Mouse (Mus musculus) embryonic facial prominence, embryonic 14.5 days (tissue): ENCODE measurements at regions not wholly inside any gene's neighbourhood (a gene's known extent, or its start where the extent isn't known, plus 50 kb on each side); places are given as distances from the start of the nearest gene placed in this dataset.

Experiments
- ATAC-seq: fragments of 200-750 bp; cut with Nextera tagmentation; 2 replicates; pipeline ENCODE4 v1.8.0; 2017; ENCODE audit warnings: low read depth, moderate number of reproducible peaks, moderate TSS enrichment
- DNase-seq: peaks from one replicate; pipeline ENCODE4 v3.0.0-alpha.2; 2015; ENCODE audit warnings: low spot score
- H3K27ac ChIP-seq: fragments of 300-500 bp; sonication (generic); replicated peaks from 2 replicates; pipeline ENCODE4 v1.5.1; 2014; ENCODE audit warnings: low read depth, mild to moderate bottlenecking, low read length, moderate library complexity
- H3K27me3 ChIP-seq: fragments of 300-500 bp; sonication (generic); replicated peaks from 2 replicates; pipeline ENCODE4 v1.6.1; 2014; ENCODE audit warnings: low read length; ENCODE audit not compliant: control insufficient read depth, insufficient read depth
- H3K36me3 ChIP-seq: fragments of 300-500 bp; sonication (generic); 2 replicates; pipeline ENCODE4 v1.6.1; 2014; ENCODE audit warnings: low read length, mixed read lengths; ENCODE audit not compliant: control insufficient read depth, insufficient read depth
- H3K4me1 ChIP-seq: fragments of 300-500 bp; sonication (generic); 2 replicates; pipeline ENCODE4 v1.6.1; 2014; ENCODE audit warnings: antibody characterized with exemption, low read length; ENCODE audit not compliant: control insufficient read depth, insufficient read depth
- H3K4me2 ChIP-seq: fragments of 300-500 bp; sonication (generic); 2 replicates; pipeline ENCODE4 v1.6.1; 2014; ENCODE audit warnings: low read depth, mild to moderate bottlenecking, low read length, moderate library complexity, mixed read lengths
- H3K4me3 ChIP-seq: fragments of 300-500 bp; sonication (generic); 2 replicates; pipeline ENCODE4 v1.5.1; 2014; ENCODE audit warnings: low read depth, mild to moderate bottlenecking, low read length
- H3K9ac ChIP-seq: fragments of 300-500 bp; sonication (generic); 2 replicates; pipeline ENCODE4 v1.6.1; 2014; ENCODE audit warnings: low read depth, mild to moderate bottlenecking, low read length, moderate library complexity, mixed read lengths
- H3K9me3 ChIP-seq: fragments of 300-500 bp; sonication (generic); 2 replicates; pipeline ENCODE4 v1.6.1; 2016; ENCODE audit warnings: low read length; ENCODE audit not compliant: control insufficient read depth
- WGBS: fragments of 180-500 bp; shearing (Covaris S2); extraction: QIAGEN DNeasy Blood & Tissue Kit; methylation state at CpG from one replicate; pipeline ENCODE4 v1.1.7; 2014; 5-methylcytosine and 5-hydroxymethylcytosine counted together

DNA sequence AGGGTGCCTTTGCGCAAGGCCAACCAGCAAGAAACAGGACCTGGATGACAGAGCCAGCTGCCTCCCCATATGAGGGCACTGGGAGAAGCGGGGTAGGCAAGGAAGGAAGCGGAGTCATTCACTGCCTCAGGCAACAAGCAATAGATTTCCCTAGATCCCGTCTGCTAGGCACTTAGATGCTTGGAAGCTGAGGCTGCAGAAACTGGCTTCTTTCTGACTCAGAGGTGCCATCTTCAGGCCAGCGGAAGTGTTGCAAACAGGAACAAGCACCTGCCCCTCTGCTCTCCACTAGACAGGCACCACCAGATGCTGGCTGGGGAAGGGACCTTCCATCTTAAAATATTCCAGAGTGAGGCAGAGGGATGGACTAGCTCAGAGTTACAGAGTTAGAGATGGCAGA, 188.0 kb downstream of the 4933412E24Rik start:
- Histone ChIP-seq H3K4me2 (no peak overlapping the region), H3K27me3 (no peaks in the 10 kb centered on the region), H3K9ac (no peak overlapping the region), H3K36me3 (no peaks in the 10 kb centered on the region), H3K4me3 (no peak overlapping the region), H3K27ac (no peak overlapping the region), H3K9me3 (no peaks in the 10 kb centered on the region), H3K4me1 (peaks cover 5% of the 10 kb centered on the region; the same call in 1 of the 2 replicates)
- WGBS, result 16% methylated on average over 5 of the region's 5 CpGs
- peak; percentile 89 for DNase-seq
- peak; percentile 56 for ATAC-seq

GRCm38 (mm10) chr15:59826164-59826950, 190.1 kb downstream of the 4933412E24Rik start:
- H3K36me3 ChIP-seq, result no peaks in the 10 kb centered on the region
- ATAC-seq, result peak; percentile 44; the same call in 1 of the 2 replicates
- no peak overlapping the region for H3K27ac ChIP-seq
- H3K4me1 ChIP-seq, result peaks cover 7% of the 10 kb centered on the region; the same call in 1 of the 2 replicates
- no peak overlapping the region for H3K4me2 ChIP-seq
- peak; percentile 68 for DNase-seq
- WGBS, result 50% methylated on average over 14 of the region's 14 CpGs
- no peak overlapping the region for H3K4me3 ChIP-seq
- H3K9ac ChIP-seq, result no peak overlapping the region
- no peaks in the 10 kb centered on the region for H3K27me3 ChIP-seq
- H3K9me3 ChIP-seq, result no peaks in the 10 kb centered on the region

DNA sequence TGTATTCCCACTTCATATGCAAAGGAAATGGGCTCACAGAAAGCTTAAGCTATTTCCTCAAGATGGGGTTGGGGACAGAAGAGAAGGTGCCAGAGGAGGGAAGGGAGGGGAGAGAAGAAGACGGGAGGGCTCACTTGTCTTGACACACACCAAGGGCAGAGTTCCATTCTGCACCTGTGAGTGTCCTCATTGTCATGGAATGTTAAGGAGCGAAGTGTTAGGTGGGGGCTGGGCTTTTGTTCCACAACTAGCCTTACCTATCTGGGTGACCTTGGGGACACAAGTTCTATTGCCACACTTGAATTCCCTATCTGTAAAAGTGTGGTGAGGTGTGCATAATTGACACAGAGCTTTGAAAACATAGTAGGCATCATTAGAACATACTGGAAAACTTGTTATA, 192.5 kb downstream of the 4933412E24Rik start:
- H3K9me3 ChIP-seq, result no peaks in the 10 kb centered on the region
- 70% methylated on average over 2 of the region's 2 CpGs for WGBS
- no peaks in the 10 kb centered on the region for H3K36me3 ChIP-seq
- DNase-seq (no peak), ATAC-seq (no peak)
- peaks cover 7% of the 10 kb centered on the region; the same call in 1 of the 2 replicates for H3K4me1 ChIP-seq
- no peaks in the 10 kb centered on the region for H3K27me3 ChIP-seq
- H3K4me3 ChIP-seq, result no peak overlapping the region
- H3K27ac ChIP-seq, result no peak overlapping the region
- no peak overlapping the region for H3K9ac ChIP-seq
- H3K4me2 ChIP-seq, result no peak overlapping the region

- peak; percentile 56; the same call in 1 of the 2 replicates for ATAC-seq
- Histone ChIP-seq H3K9me3 (no peaks in the 10 kb centered on the region), H3K4me1 (peaks cover 7% of the 10 kb centered on the region; the same call in 1 of the 2 replicates), H3K9ac (no peak overlapping the region), H3K4me2 (no peak overlapping the region), H3K27me3 (no peaks in the 10 kb centered on the region), H3K27ac (no peak overlapping the region; the same call in 1 of the 2 replicates), H3K4me3 (no peak overlapping the region), H3K36me3 (no peaks in the 10 kb centered on the region)
- 56% methylated on average over 3 of the region's 3 CpGs for WGBS
- peak; percentile 50 for DNase-seq
Observed at GRCm38 (mm10) chr15:59822995-59823681, 193.3 kb downstream of the 4933412E24Rik start.

DNA sequence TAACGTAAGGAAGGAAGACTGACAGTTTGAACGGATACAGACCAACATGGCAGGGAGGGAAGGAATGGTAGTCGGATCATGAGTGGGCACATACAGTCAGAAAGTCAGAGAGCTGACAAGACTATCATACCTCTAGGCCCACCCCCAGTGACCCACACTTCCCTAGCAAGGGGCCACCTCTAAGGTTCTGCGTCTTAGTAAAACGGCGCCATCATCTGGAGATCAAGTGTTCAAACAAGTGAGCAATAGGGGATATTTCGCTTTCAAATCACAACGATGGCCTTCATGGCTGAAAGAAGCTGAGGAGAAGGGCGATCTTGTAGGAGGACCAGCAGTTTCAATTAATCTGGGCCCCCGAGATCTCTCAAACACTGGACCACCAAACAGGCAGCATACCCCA, 196.1 kb downstream of the 4933412E24Rik start:
- 79% methylated on average over 10 of the region's 10 CpGs for WGBS
- no peak overlapping the region for H3K27ac ChIP-seq
- no peaks in the 10 kb centered on the region for H3K27me3 ChIP-seq
- no peak overlapping the region for H3K4me2 ChIP-seq
- DNase-seq (no peak), ATAC-seq (no peak)
- H3K4me1 ChIP-seq, result 0 out of 2 replicates have a peak, but pooled peaks cover 2% of the 10 kb centered on the region
- H3K9ac ChIP-seq, result no peak overlapping the region
- no peaks in the 10 kb centered on the region for H3K36me3 ChIP-seq
- no peaks in the 10 kb centered on the region for H3K9me3 ChIP-seq
- H3K4me3 ChIP-seq, result no peak overlapping the region

- Histone ChIP-seq H3K4me1 (no peaks in the 10 kb centered on the region), H3K4me3 (no peak overlapping the region), H3K27ac (no peak overlapping the region), H3K4me2 (no peak overlapping the region), H3K27me3 (no peaks in the 10 kb centered on the region), H3K9me3 (no peaks in the 10 kb centered on the region), H3K9ac (no peak overlapping the region), H3K36me3 (no peaks in the 10 kb centered on the region)
- DNase-seq (no peak), ATAC-seq (no peak)
- 88% methylated on average over 8 of the region's 8 CpGs for WGBS
Observed at GRCm38 (mm10) chr15:59816031-59816430, 200.4 kb downstream of the 4933412E24Rik start.

- H3K4me3 ChIP-seq, result no peak overlapping the region
- no peaks in the 10 kb centered on the region for H3K4me1 ChIP-seq
Observed at GRCm38 (mm10) chr15:59811566-59811965, 204.8 kb downstream of the 4933412E24Rik start.

GRCm38 (mm10) chr15:59809361-59809760, 207.1 kb downstream of the 4933412E24Rik start:
- no peaks in the 10 kb centered on the region for H3K36me3 ChIP-seq
- 91% methylated on average over 6 of the region's 6 CpGs for WGBS
- H3K4me1 ChIP-seq, result no peaks in the 10 kb centered on the region
- H3K9ac ChIP-seq, result no peak overlapping the region
- no peak overlapping the region for H3K27ac ChIP-seq
- no peaks in the 10 kb centered on the region for H3K9me3 ChIP-seq
- H3K27me3 ChIP-seq, result no peaks in the 10 kb centered on the region
- no peak overlapping the region for H3K4me2 ChIP-seq
- no peak overlapping the region for H3K4me3 ChIP-seq
- DNase-seq (no peak), ATAC-seq (no peak)

More at GRCm38 (mm10) chr15:59811566-59811965, 204.8 kb downstream of the 4933412E24Rik start:
- no peak overlapping the region for H3K4me2 ChIP-seq
- no peaks in the 10 kb centered on the region for H3K36me3 ChIP-seq
- 31% methylated on average over 3 of the region's 3 CpGs for WGBS
- no peaks in the 10 kb centered on the region for H3K9me3 ChIP-seq
- ATAC-seq (no peak), DNase-seq (no peak)
- no peaks in the 10 kb centered on the region for H3K27me3 ChIP-seq
- H3K9ac ChIP-seq, result no peak overlapping the region
- H3K27ac ChIP-seq, result no peak overlapping the region
